16 mouse cellular contexts compared by ENCODE assay signal in genomic region chr10:28668261-28668660, GRCm38 (mm10). TPM values are rescaled to one million over a fixed set of nuclear protein-coding genes. Genes with fewer than 3 reads are reported as not detected.
A peak's percentile ranks its signal among the peaks of the same experiment; 100 is the strongest.
DNase-seq lines count a peak whose midpoint lies in the region; ATAC-seq and TF ChIP-seq lines count a peak whose summit lies in the region.
"Had no signal": no experiment of that assay in that cellular context is flagged by ENCODE, and none has a peak within 500 bp of the region (broad histone marks: within the 10 kb centered on the region; RNA-seq: fewer than 3 reads in every experiment).

Gene Themis, plus strand, starts transcription at chr10:28668360.

- no peak within 1 kb of the TSS for H3K4me3 ChIP-seq in embryonic facial prominence, embryonic 10.5 days
- H3K4me3 ChIP-seq in spleen, adult 2 months (ENCODE audit: extremely low read depth, insufficient read depth, insufficient read length) = peak within 1 kb of the TSS; percentile 51
- no peak within 1 kb of the TSS for H3K4me3 ChIP-seq in neural tube, embryonic 15.5 days (replicated peaks)
- H3K4me3 ChIP-seq: intestine, embryonic 15.5 days; limb, embryonic 13.5 days; midbrain, embryonic 12.5 days had no signal

- 61% methylated on average over 5 of the region's 5 CpGs for WGBS in embryonic facial prominence, embryonic 10.5 days
- 67% methylated on average over 5 of the region's 5 CpGs for WGBS in spleen, adult 2 months
- 73% methylated on average over 5 of the region's 5 CpGs for WGBS in neural tube, embryonic 15.5 days

- TF ChIP-seq CTCF in spleen, adult 2 months (IDR thresholded peaks at IDR 0.05; ENCODE audit: extremely low read depth, insufficient read depth, insufficient read length, insufficient replicate concordance) = no peak

- peak; percentile 11 for DNase-seq in spleen, adult 12 weeks (ENCODE audit: low spot score)
- no peak for DNase-seq in spleen, postnatal 4 days (ENCODE audit: low spot score in 2 of 2)
- peak; percentile 15 for DNase-seq in embryonic facial prominence, embryonic 10.5 days (ENCODE audit: low spot score)
- peak; percentile 25 to 52 for DNase-seq in spleen, adult 2 months (ENCODE audit: low read depth in 1 of 2, low spot score in 2 of 2)
- no peak for DNase-seq in adrenal gland, adult 2 months
- no peak for DNase-seq in cerebellum, postnatal 10 days
- DNase-seq: forebrain, postnatal 0 days; heart, postnatal 36 days; kidney, postnatal 10 days; lung, embryonic 14.5 days had no signal

- H3K9me3 ChIP-seq in embryonic facial prominence, embryonic 10.5 days = no peaks in the 10 kb centered on the region
- H3K9me3 ChIP-seq in neural tube, embryonic 15.5 days (replicated peaks) = no peaks in the 10 kb centered on the region
- H3K9me3 ChIP-seq: intestine, embryonic 15.5 days; limb, embryonic 13.5 days; midbrain, embryonic 12.5 days had no signal

- no peak within 1 kb of the TSS for H3K9ac ChIP-seq in neural tube, embryonic 15.5 days (replicated peaks)
- H3K9ac ChIP-seq: forebrain, postnatal 0 days; intestine, embryonic 15.5 days; limb, embryonic 13.5 days; lung, embryonic 14.5 days; midbrain, embryonic 12.5 days had no signal

- no peaks in the 10 kb centered on the region for H3K27me3 ChIP-seq in embryonic facial prominence, embryonic 10.5 days (replicated peaks; ENCODE audit: low read depth, poor library complexity, severe bottlenecking)
- H3K27me3 ChIP-seq in spleen, adult 2 months (ENCODE audit: control insufficient read depth, insufficient read depth, low read length) = no peaks in the 10 kb centered on the region
- H3K27me3 ChIP-seq in neural tube, embryonic 15.5 days (replicated peaks) = no peaks in the 10 kb centered on the region
- H3K27me3 ChIP-seq: intestine, embryonic 15.5 days; limb, embryonic 13.5 days; midbrain, embryonic 12.5 days had no signal

- H3K36me3 ChIP-seq in embryonic facial prominence, embryonic 10.5 days (replicated peaks) = no peaks in the 10 kb centered on the region
- no peaks in the 10 kb centered on the region for H3K36me3 ChIP-seq in spleen, adult 2 months (ENCODE audit: control insufficient read depth, insufficient read depth, low read length)
- H3K36me3 ChIP-seq in neural tube, embryonic 15.5 days = no peaks in the 10 kb centered on the region
- H3K36me3 ChIP-seq: intestine, embryonic 15.5 days; limb, embryonic 13.5 days; midbrain, embryonic 12.5 days had no signal

- ATAC-seq in neural tube, embryonic 15.5 days (ENCODE audit: low FRiP score) = no peak
- ATAC-seq: forebrain, postnatal 0 days; intestine, embryonic 15.5 days had no signal

- peaks cover 5% of the 10 kb centered on the region; the same call in 1 of the 2 replicates for H3K4me1 ChIP-seq in embryonic facial prominence, embryonic 10.5 days
- H3K4me1 ChIP-seq in spleen, adult 2 months (ENCODE audit: control insufficient read depth, insufficient read depth, insufficient read length) = no peaks in the 10 kb centered on the region
- H3K4me1 ChIP-seq in neural tube, embryonic 15.5 days = no peaks in the 10 kb centered on the region
- H3K4me1 ChIP-seq: intestine, embryonic 15.5 days; limb, embryonic 13.5 days; midbrain, embryonic 12.5 days had no signal

- no peak for TF ChIP-seq POLR2A in spleen, adult 2 months (IDR thresholded peaks at IDR 0.05; ENCODE audit: low read depth, low read length)

- no peak within 1 kb of the TSS for H3K4me2 ChIP-seq in neural tube, embryonic 15.5 days
- H3K4me2 ChIP-seq: intestine, embryonic 15.5 days; limb, embryonic 13.5 days; lung, embryonic 14.5 days; midbrain, embryonic 12.5 days had no signal

- H3K27ac ChIP-seq in embryonic facial prominence, embryonic 10.5 days (replicated peaks) = no peak within 1 kb of the TSS
- peak within 1 kb of the TSS; percentile 70 for H3K27ac ChIP-seq in spleen, adult 2 months (ENCODE audit: insufficient read depth, low read length)
- no peak within 1 kb of the TSS for H3K27ac ChIP-seq in neural tube, embryonic 15.5 days (replicated peaks)
- H3K27ac ChIP-seq: intestine, embryonic 15.5 days; limb, embryonic 13.5 days; midbrain, embryonic 12.5 days had no signal

RNA-seq across cellular contexts. Expression of gene Themis, which starts in this region (rescaled TPM):
- polyA plus RNA-seq in embryonic facial prominence, embryonic 10.5 days (2016; fragmentation: Nextera tagmentation; extraction: Ambion mirVana) = 0.11 TPM in 1 of 2 replicates, not detected in the other
- polyA plus RNA-seq in spleen, adult 2 months (2012; rRNA removed) = 0.77 and 0.78 TPM in 2 replicates
- not detected for total RNA-seq in adrenal gland, adult 2 months (2021)
- not detected in 2 replicates for polyA plus RNA-seq in adrenal gland, adult 2 months (2012; rRNA removed)
- 4.6 TPM in 1 of 2 replicates, not detected in the other for polyA plus RNA-seq in neural tube, embryonic 15.5 days (2015; fragmentation: Nextera tagmentation; extraction: Ambion mirVana)
- total RNA-seq: forebrain, postnatal 0 days; layer of hippocampus, postnatal 25 days; MEL had no signal
- polyA plus RNA-seq: forebrain, postnatal 0 days; limb, embryonic 13.5 days; lung, embryonic 14.5 days; midbrain, embryonic 12.5 days had no signal

Comparison
In these comparisons a context has a peak if more than half of its experiments do, and no peak if none do; other contexts are left out.
1. Peak in DNase-seq in embryonic facial prominence, embryonic 10.5 days; RNA of the gene not detected or under 1 TPM.
2. Peak in DNase-seq, H3K4me3 ChIP-seq and H3K27ac ChIP-seq in spleen, adult 2 months; RNA of the gene not detected or under 1 TPM.